Mouse (Mus musculus) brain, embryonic 14.5 days (tissue): ENCODE data around the gene Etl4.
A peak's percentile ranks its signal among the peaks of the same experiment; 100 is the strongest.

ENCODE experiments used
- CTCF ChIP-seq: fragments of 200-500 bp; IDR thresholded peaks from 2 replicates; pipeline ENCODE4 v1.5.1; 2012; ENCODE audit warnings: inconsistent platforms, mild to moderate bottlenecking, moderate library complexity, borderline replicate concordance; ENCODE audit not compliant: insufficient read depth, insufficient read length; ENCODE audit errors: extremely low read depth
- POLR2A ChIP-seq: fragments of 200-500 bp; IDR thresholded peaks from 2 replicates; pipeline ENCODE4 v1.6.1; 2012; ENCODE audit warnings: mild to moderate bottlenecking, inconsistent platforms, borderline replicate concordance; ENCODE audit not compliant: poor library complexity, insufficient read depth, insufficient read length, severe bottlenecking; ENCODE audit errors: extremely low read depth

DNA sequence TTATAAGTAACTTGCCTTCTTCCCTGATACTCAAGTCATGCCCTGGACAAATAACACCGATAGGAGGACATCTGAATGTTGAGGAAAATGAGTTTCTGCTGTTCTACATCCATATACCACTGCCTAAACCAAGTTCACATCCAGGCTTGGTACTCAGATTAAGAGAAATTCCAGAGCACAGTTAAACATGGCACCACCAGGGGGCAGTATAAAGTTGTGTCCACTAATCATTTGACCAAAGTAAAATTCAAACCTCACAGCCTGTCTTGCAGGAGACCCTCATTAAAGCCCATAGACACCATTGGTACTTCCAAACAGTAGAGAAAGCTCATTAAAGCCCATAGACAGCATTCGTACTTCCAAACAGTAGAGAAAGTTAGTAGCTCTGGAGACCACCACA lies 366.5 kb downstream of the Etl4 start:
- TF ChIP-seq CTCF (peak; percentile 57; the same call in 1 of the 2 replicates), POLR2A (no peak)
